Mouse (Mus musculus) c-Kit-positive CD71-negative TER-119-negative erythroid progenitor cells, embryonic 14.5 days (primary cell): ENCODE data around the gene Ccl9.

Experiments used
- DNase-seq: peaks from one replicate; pipeline ENCODE4 v3.0.0-alpha.2; 2013; ENCODE audit warnings: low read depth

Ccl9 gene

GRCm38 (mm10) chr11:83536831-83537230 is 41.6 kb downstream of the Ccl9 start:
- no peak for DNase-seq

GRCm38 (mm10) chr11:83534609-83535423 is 43.6 kb downstream of the Ccl9 start:
- no peak for DNase-seq

- DNase-seq: no peak
These were observed 44.3 kb downstream of the Ccl9 start for GRCm38 (mm10) chr11:83534143-83534542.

GRCm38 (mm10) chr11:83533192-83533591 is 45.2 kb downstream of the Ccl9 start:
- no peak for DNase-seq

- no peak for DNase-seq
These were observed 48.1 kb downstream of the Ccl9 start, which contains the start of gene Ccl5 for GRCm38 (mm10) chr11:83530360-83530759. TSS of gene Ccl5 (minus strand) at chr11:83530518.

- no peak for DNase-seq
These were observed 49.4 kb downstream of the Ccl9 start for GRCm38 (mm10) chr11:83529024-83529423.
